Mouse (Mus musculus) midbrain, embryonic 10.5 days (tissue): ENCODE measurements at regions not wholly inside any gene's neighbourhood (a gene's known extent, or its start where the extent isn't known, plus 50 kb on each side); places are given as distances from the start of the nearest gene placed in this dataset.
A peak's percentile ranks its signal among the peaks of the same experiment; 100 is the strongest.

Experiments
- DNase-seq: peaks from one replicate; pipeline ENCODE4 v3.0.0-alpha.2; 2017; ENCODE audit warnings: low spot score
- H3K27ac ChIP-seq: fragments of 300-500 bp; sonication (generic); replicated peaks from 2 replicates; pipeline ENCODE4 v1.5.1; 2016; ENCODE audit warnings: mild to moderate bottlenecking
- H3K27me3 ChIP-seq: fragments of 300-500 bp; sonication (generic); 2 replicates; pipeline ENCODE4 v1.6.1; 2016; ENCODE audit warnings: low read depth, mild to moderate bottlenecking; ENCODE audit not compliant: poor library complexity, severe bottlenecking
- H3K36me3 ChIP-seq: fragments of 300-500 bp; sonication (generic); 2 replicates; pipeline ENCODE4 v1.6.1; 2016; ENCODE audit warnings: mild to moderate bottlenecking, moderate library complexity
- H3K4me1 ChIP-seq: fragments of 300-500 bp; sonication (generic); 2 replicates; pipeline ENCODE4 v1.6.1; 2016
- H3K4me3 ChIP-seq: fragments of 300-500 bp; sonication (generic); 2 replicates; pipeline ENCODE4 v1.5.1; 2016; ENCODE audit warnings: mild to moderate bottlenecking, moderate library complexity
- H3K9me3 ChIP-seq: fragments of 300-500 bp; sonication (generic); replicated peaks from 2 replicates; pipeline ENCODE4 v1.6.1; 2016; ENCODE audit warnings: mild to moderate bottlenecking
- WGBS: fragments of 180-500 bp; shearing (Covaris S2); methylation state at CpG from one replicate; pipeline ENCODE4 v1.1.7; 2016; 5-methylcytosine and 5-hydroxymethylcytosine counted together

- Histone ChIP-seq H3K27me3 (no peaks in the 10 kb centered on the region), H3K36me3 (no peaks in the 10 kb centered on the region), H3K9me3 (no peaks in the 10 kb centered on the region), H3K4me3 (no peak overlapping the region), H3K27ac (no peak overlapping the region), H3K4me1 (no peaks in the 10 kb centered on the region)
- DNase-seq: no peak
- 78% methylated on average over 9 of the region's 9 CpGs for WGBS
Measured at GRCm38 (mm10) chr11:89856184-89856769, 78.8 kb upstream of the Ankfn1 start.

GRCm38 (mm10) chr11:89841853-89842252 is 64.4 kb upstream of the Ankfn1 start:
- Histone ChIP-seq H3K27me3 (no peaks in the 10 kb centered on the region), H3K9me3 (no peaks in the 10 kb centered on the region), H3K4me1 (peaks cover 20% of the 10 kb centered on the region), H3K4me3 (no peak overlapping the region), H3K27ac (no peak overlapping the region), H3K36me3 (no peaks in the 10 kb centered on the region)
- DNase-seq: no peak

- Histone ChIP-seq H3K36me3 (no peaks in the 10 kb centered on the region), H3K4me3 (no peak overlapping the region), H3K9me3 (no peaks in the 10 kb centered on the region), H3K4me1 (peaks cover 20% of the 10 kb centered on the region), H3K27ac (peak overlapping the region; percentile 69), H3K27me3 (no peaks in the 10 kb centered on the region)
- peak; percentile 21 for DNase-seq
- 35% methylated on average over 6 of the region's 6 CpGs for WGBS
Measured at GRCm38 (mm10) chr11:89839671-89840327, 62.3 kb upstream of the Ankfn1 start.

GRCm38 (mm10) chr11:89837995-89838394 is 60.5 kb upstream of the Ankfn1 start:
- Histone ChIP-seq H3K4me1 (peaks cover 20% of the 10 kb centered on the region), H3K27me3 (no peaks in the 10 kb centered on the region), H3K4me3 (no peak overlapping the region), H3K9me3 (no peaks in the 10 kb centered on the region), H3K36me3 (no peaks in the 10 kb centered on the region), H3K27ac (no peak overlapping the region)
- DNase-seq: no peak
- 91% methylated on average over 1 of the region's 1 CpGs for WGBS

- H3K4me1 ChIP-seq: peaks cover 16% of the 10 kb centered on the region
- no peak overlapping the region for H3K27ac ChIP-seq
- no peaks in the 10 kb centered on the region for H3K9me3 ChIP-seq
- 86% methylated on average over 4 of the region's 4 CpGs for whole genome bisulfite sequencing
- no peaks in the 10 kb centered on the region for H3K27me3 ChIP-seq
- DNase-seq: no peak
- H3K36me3 ChIP-seq: no peaks in the 10 kb centered on the region
- H3K4me3 ChIP-seq: no peak overlapping the region
Measured at GRCm38 (mm10) chr11:89836897-89837296, 59.4 kb upstream of the Ankfn1 start.

GRCm38 (mm10) chr11:89834068-89834467 is 56.6 kb upstream of the Ankfn1 start:
- Histone ChIP-seq H3K36me3 (no peaks in the 10 kb centered on the region), H3K9me3 (no peaks in the 10 kb centered on the region), H3K4me1 (no peaks in the 10 kb centered on the region), H3K27ac (no peak overlapping the region), H3K27me3 (no peaks in the 10 kb centered on the region), H3K4me3 (no peak overlapping the region)
- DNase-seq: no peak
- WGBS: 90% methylated on average over 4 of the region's 4 CpGs

GRCm38 (mm10) chr11:89831577-89832110 is 54.2 kb upstream of the Ankfn1 start:
- Histone ChIP-seq H3K4me1 (no peaks in the 10 kb centered on the region), H3K27ac (no peak overlapping the region), H3K36me3 (no peaks in the 10 kb centered on the region), H3K27me3 (no peaks in the 10 kb centered on the region), H3K4me3 (no peak overlapping the region), H3K9me3 (no peaks in the 10 kb centered on the region)
- WGBS: 93% methylated on average over 8 of the region's 8 CpGs
- no peak for DNase-seq
